Mouse (Mus musculus): ENCODE results near the gene Mrpl57.

GRCm38 (mm10) chr14:57803731-57804130, 22.3 kb upstream of the Mrpl57 start:
- TF ChIP-seq POLR2A (IDR thresholded peaks at IDR 0.05; ENCODE audit: borderline replicate concordance, extremely low read depth, low read depth, low read length) (no peak), CTCF (IDR thresholded peaks at IDR 0.05; ENCODE audit: insufficient read depth, low read length) (no peak)

All from lung, adult 2 months (tissue).